Mouse (Mus musculus): Measurements from ENCODE around the gene Six2.

DNA sequence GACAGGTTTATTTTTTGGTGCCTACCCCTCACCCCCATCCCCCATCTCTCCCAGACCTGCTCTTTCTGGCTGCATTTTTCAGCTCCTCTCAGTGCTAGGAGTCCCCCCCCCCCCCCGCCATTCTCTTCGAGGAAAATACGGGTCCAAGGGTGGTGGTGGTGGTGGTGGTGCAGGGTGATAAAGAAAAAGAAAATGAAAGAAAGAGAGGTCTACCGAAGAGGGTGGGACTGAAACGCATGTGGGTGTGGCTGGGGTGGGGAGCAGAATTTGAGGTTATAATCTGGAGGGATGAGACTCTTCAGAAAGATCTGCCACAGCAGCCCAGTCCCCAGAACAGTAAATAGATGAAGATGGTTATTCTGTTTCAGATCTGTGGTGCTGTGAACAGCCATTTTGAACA lies 43.3 kb upstream of the Six2 start:
- TF ChIP-seq CTCF (IDR thresholded peaks at IDR 0.05; ENCODE audit: low read depth, low read length) = no peak
- TF ChIP-seq POLR2A (IDR thresholded peaks at IDR 0.05; ENCODE audit: extremely low read depth, insufficient read depth, low read length) = no peak

Measured in liver, adult 2 months (tissue).